Mouse (Mus musculus): Measurements from ENCODE around the gene Zfp39. TPM values are rescaled to one million over a fixed set of nuclear protein-coding genes. Genes with fewer than 3 reads are reported as not detected.

The Zfp39 gene
- total and polyA plus RNA-seq, 2 experiments from 2014 or later, result 7.0 to 13.2 TPM

DNA sequence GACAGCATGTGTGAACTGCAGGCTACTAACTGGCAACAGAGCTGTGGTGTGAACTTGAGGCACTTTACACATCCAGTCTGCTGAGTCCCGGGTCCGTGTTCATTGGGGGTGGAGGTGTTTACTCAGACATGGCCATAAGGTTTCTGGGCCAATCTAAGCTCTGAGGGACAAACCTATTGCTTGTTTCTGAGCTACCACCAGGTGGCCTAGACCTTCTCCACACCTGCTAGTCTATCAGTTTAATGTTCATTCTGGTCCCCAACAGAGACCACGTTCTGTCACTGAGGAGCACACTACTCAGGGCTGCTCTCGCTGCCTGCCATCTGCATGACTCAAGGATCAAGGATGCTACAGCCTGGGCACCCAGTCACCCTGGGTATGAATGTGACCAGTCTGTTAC lies 27.6 kb upstream of the Zfp39 start:
- Histone ChIP-seq H3K27me3 (ENCODE audit: insufficient read depth, low read length) (no peaks in the 10 kb centered on the region), H3K9me3 (ENCODE audit: low read length) (no peaks in the 10 kb centered on the region), H3K4me3 (ENCODE audit: low read depth, low read length) (no peak overlapping the region), H3K4me2 (ENCODE audit: low read depth) (no peak overlapping the region), H3K27ac (ENCODE audit: low read depth, low read length) (no peak overlapping the region), H3K36me3 (ENCODE audit: insufficient read depth) (peaks cover 47% of the 10 kb centered on the region), H3K4me1 (ENCODE audit: insufficient read depth) (peaks cover 3% of the 10 kb centered on the region; the same call in 1 of the 2 replicates), H3K9ac (no peak overlapping the region)
- peak; percentile 41 for TF ChIP-seq CTCF (IDR thresholded peaks at IDR 0.05; ENCODE audit: low read depth)
- ATAC-seq, result peak; percentile 15; the same call in 1 of the 2 replicates
- no peak for DNase-seq
- WGBS, result 81% methylated on average over 4 of the region's 4 CpGs

DNA sequence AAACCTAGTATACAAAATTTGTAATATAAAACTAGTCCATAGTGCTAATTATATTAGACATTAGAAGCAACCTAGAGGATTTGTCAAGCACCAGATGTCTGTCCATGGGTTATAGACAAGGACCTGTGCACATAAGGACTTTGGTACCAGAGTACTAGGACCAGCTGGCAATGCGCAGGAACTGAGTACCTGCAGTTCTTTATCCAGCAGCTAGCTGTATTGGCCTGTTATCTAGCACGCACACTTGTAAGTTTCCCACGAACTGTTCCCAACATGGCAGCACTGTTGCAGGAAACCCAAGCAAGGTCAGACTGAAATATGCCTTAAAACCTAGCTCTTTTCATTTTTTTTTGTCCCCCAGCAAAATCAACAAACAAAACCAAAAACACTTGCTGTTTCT lies 26.2 kb upstream of the Zfp39 start:
- no peak overlapping the region for H3K9ac ChIP-seq
- WGBS, result 94% methylated on average over 3 of the region's 3 CpGs
- H3K4me1 ChIP-seq (ENCODE audit: insufficient read depth), result peaks cover 3% of the 10 kb centered on the region; the same call in 1 of the 2 replicates
- DNase-seq, result no peak
- no peak for ATAC-seq
- H3K36me3 ChIP-seq (ENCODE audit: insufficient read depth), result peaks cover 38% of the 10 kb centered on the region
- no peak overlapping the region for H3K4me3 ChIP-seq (ENCODE audit: low read depth, low read length)
- H3K4me2 ChIP-seq (ENCODE audit: low read depth), result no peak overlapping the region
- TF ChIP-seq CTCF (IDR thresholded peaks at IDR 0.05; ENCODE audit: low read depth), result no peak
- no peaks in the 10 kb centered on the region for H3K9me3 ChIP-seq (ENCODE audit: low read length)
- no peak overlapping the region for H3K27ac ChIP-seq (ENCODE audit: low read depth, low read length)
- no peaks in the 10 kb centered on the region for H3K27me3 ChIP-seq (ENCODE audit: insufficient read depth, low read length)

DNA sequence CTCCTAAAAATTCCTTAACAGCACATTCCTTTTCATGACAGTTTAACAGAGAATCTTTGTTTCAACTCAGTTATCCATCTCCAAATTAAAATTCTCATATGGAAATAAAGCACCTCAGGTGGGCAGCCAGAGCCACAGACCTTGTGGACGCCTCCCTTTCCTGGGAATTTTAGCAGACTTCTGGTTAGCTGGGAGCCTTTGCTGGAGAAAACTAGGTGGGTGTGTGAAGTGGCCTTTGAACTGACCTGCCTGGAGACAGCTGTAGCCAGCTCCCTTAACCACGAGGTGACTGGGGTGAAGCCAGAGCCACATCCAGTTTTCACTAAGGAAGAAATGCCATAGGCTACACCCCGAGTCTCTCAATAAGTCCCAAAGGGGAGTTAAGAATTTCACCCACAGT lies 25.6 kb upstream of the Zfp39 start:
- no peak overlapping the region for H3K4me3 ChIP-seq (ENCODE audit: low read depth, low read length)
- no peak overlapping the region for H3K4me2 ChIP-seq (ENCODE audit: low read depth)
- no peaks in the 10 kb centered on the region for H3K9me3 ChIP-seq (ENCODE audit: low read length)
- 63% methylated on average over 3 of the region's 3 CpGs for WGBS
- H3K4me1 ChIP-seq (ENCODE audit: insufficient read depth), result peaks cover 3% of the 10 kb centered on the region; the same call in 1 of the 2 replicates
- peaks cover 38% of the 10 kb centered on the region for H3K36me3 ChIP-seq (ENCODE audit: insufficient read depth)
- ATAC-seq, result no peak
- no peak overlapping the region for H3K27ac ChIP-seq (ENCODE audit: low read depth, low read length)
- no peak for DNase-seq
- H3K27me3 ChIP-seq (ENCODE audit: insufficient read depth, low read length), result no peaks in the 10 kb centered on the region
- H3K9ac ChIP-seq, result no peak overlapping the region
- TF ChIP-seq CTCF (IDR thresholded peaks at IDR 0.05; ENCODE audit: low read depth), result no peak

DNA sequence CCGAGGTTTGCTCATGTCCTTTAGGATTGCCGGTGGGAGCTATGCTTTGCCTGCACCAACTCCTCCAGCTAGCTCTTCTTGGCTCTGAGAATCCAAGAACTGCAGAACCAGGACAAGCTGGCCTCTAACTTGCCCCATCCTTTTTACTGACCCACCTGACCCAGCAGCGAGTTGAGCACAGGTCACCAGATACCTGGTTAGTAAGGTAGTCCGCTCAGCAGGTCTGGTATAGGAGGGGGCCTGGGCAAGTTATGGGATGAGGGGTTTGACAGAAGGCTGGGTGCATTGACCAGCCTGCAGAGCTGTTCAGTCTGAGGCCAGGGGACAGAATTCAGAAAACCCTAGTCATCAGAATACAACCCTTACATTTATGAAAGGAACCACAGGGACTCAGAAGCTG lies 25.0 kb upstream of the Zfp39 start:
- H3K36me3 ChIP-seq (ENCODE audit: insufficient read depth), result peaks cover 34% of the 10 kb centered on the region
- H3K27ac ChIP-seq (ENCODE audit: low read depth, low read length), result no peak overlapping the region
- WGBS, result 77% methylated on average over 4 of the region's 4 CpGs
- no peak overlapping the region for H3K9ac ChIP-seq
- H3K4me3 ChIP-seq (ENCODE audit: low read depth, low read length), result no peak overlapping the region
- no peak overlapping the region for H3K4me2 ChIP-seq (ENCODE audit: low read depth)
- no peak for ATAC-seq
- H3K9me3 ChIP-seq (ENCODE audit: low read length), result no peaks in the 10 kb centered on the region
- H3K4me1 ChIP-seq (ENCODE audit: insufficient read depth), result peaks cover 3% of the 10 kb centered on the region; the same call in 1 of the 2 replicates
- no peaks in the 10 kb centered on the region for H3K27me3 ChIP-seq (ENCODE audit: insufficient read depth, low read length)
- no peak for TF ChIP-seq CTCF (IDR thresholded peaks at IDR 0.05; ENCODE audit: low read depth)
- DNase-seq, result no peak

DNA sequence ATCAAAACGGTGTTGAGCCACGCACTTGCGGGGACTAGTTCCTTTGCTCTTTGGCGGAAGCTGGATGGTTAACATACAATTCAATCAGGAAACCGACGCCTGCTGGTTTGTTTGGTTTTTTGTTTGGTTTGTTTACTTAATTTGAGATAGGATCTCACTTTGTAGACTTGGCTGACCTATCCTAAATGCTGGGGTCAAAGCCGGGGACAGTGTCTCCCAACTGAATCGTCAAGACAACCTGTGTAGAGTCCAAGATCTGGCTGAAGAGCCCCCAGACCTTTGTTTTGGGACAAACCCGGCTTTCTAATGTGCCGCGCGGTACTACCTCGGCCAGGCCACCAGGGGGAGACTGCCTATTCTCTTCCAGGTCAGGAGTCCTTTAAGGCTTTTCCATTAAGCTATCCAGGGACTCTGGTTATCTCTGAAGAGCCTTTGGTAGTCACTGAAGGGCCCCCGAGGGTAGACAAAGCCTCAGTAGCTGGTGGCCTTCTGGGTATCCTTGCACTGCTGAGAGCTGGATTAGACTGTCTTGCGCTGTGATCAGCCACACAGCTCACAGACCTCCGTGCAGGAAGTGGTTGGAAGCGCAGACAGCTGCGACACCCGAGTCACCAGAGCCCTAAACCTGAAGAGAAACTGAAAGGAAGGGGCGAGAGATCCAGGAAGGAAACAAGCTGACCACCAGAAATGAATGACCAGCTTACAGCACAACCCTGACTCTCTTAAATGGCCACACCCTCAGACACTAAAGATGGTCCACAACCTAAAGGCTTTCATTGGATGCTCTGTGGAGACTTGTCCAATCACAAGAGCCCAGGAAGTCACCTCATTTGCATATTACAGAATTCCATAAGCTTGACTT lies 24.0 kb upstream of the Zfp39 start:
- TF ChIP-seq CTCF (IDR thresholded peaks at IDR 0.05; ENCODE audit: low read depth), result peak; percentile 84
- Histone ChIP-seq H3K9me3 (ENCODE audit: low read length) (no peaks in the 10 kb centered on the region), H3K36me3 (ENCODE audit: insufficient read depth) (peaks cover 23% of the 10 kb centered on the region), H3K27me3 (ENCODE audit: insufficient read depth, low read length) (no peaks in the 10 kb centered on the region), H3K9ac (no peak overlapping the region), H3K4me3 (ENCODE audit: low read depth, low read length) (peak overlapping the region; percentile 7; the same call in 1 of the 2 replicates), H3K27ac (ENCODE audit: low read depth, low read length) (0 out of 2 replicates have a peak overlapping the region, but pooled peaks have one; percentile 5), H3K4me1 (ENCODE audit: insufficient read depth) (peaks cover 3% of the 10 kb centered on the region; the same call in 1 of the 2 replicates), H3K4me2 (ENCODE audit: low read depth) (peak overlapping the region; percentile 35)
- WGBS, result 32% methylated on average over 20 of the region's 20 CpGs
- ATAC-seq (peak; percentile 82), DNase-seq (peak; percentile 79)

DNA sequence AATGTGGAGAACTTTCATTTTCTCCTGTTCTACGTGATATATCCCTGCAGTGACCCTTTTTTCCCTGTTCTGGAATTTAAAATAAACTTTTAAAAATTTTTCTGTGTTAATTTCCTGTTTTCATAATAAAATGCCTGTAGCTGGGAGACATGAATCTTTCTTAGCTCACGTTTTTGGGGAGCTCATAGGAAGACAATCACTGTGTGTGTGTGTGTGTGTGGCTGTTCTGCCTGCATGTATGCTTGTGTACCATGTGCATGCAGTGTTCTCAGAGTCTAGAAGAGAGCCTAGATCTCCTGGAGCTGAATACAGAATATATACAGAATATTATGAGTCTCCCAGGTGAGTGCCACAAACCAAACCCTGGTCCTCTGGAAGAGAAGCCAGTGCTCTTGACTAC lies 23.0 kb upstream of the Zfp39 start:
- no peak overlapping the region for H3K27ac ChIP-seq (ENCODE audit: low read depth, low read length)
- DNase-seq (no peak), ATAC-seq (no peak)
- H3K4me3 ChIP-seq (ENCODE audit: low read depth, low read length), result no peak overlapping the region
- 80% methylated on average over 2 of the region's 2 CpGs for WGBS
- H3K36me3 ChIP-seq (ENCODE audit: insufficient read depth), result peaks cover 14% of the 10 kb centered on the region
- no peak overlapping the region for H3K9ac ChIP-seq
- H3K4me2 ChIP-seq (ENCODE audit: low read depth), result no peak overlapping the region
- peaks cover 3% of the 10 kb centered on the region; the same call in 1 of the 2 replicates for H3K4me1 ChIP-seq (ENCODE audit: insufficient read depth)
- no peak for TF ChIP-seq CTCF (IDR thresholded peaks at IDR 0.05; ENCODE audit: low read depth)
- no peaks in the 10 kb centered on the region for H3K9me3 ChIP-seq (ENCODE audit: low read length)
- no peaks in the 10 kb centered on the region for H3K27me3 ChIP-seq (ENCODE audit: insufficient read depth, low read length)

DNA sequence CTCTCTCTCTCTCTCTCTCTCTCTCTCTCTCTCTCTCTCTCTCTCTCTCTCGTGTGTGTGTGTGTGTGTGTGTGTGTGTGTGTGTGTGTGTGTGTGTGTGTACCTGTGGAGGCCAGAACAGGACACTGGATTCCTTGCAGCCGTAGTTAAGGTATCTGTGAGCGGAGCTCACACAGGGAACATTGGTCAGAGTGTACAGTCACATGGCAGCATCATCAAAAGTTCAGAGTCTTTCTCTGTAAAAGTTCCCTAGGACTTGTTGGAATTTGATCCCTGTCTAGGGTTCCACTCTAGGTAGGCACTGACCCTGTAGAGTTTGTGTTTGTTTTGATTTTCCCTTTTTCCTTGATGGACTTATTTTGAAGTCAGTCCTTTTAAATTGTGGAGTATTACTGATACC lies 22.6 kb upstream of the Zfp39 start:
- H3K27ac ChIP-seq (ENCODE audit: low read depth, low read length), result no peak overlapping the region
- DNase-seq (no peak), ATAC-seq (no peak)
- no peaks in the 10 kb centered on the region for H3K27me3 ChIP-seq (ENCODE audit: insufficient read depth, low read length)
- peaks cover 3% of the 10 kb centered on the region; the same call in 1 of the 2 replicates for H3K4me1 ChIP-seq (ENCODE audit: insufficient read depth)
- no peaks in the 10 kb centered on the region for H3K9me3 ChIP-seq (ENCODE audit: low read length)
- peaks cover 10% of the 10 kb centered on the region for H3K36me3 ChIP-seq (ENCODE audit: insufficient read depth)
- TF ChIP-seq CTCF (IDR thresholded peaks at IDR 0.05; ENCODE audit: low read depth), result no peak
- H3K4me2 ChIP-seq (ENCODE audit: low read depth), result no peak overlapping the region
- no peak overlapping the region for H3K4me3 ChIP-seq (ENCODE audit: low read depth, low read length)
- 90% methylated on average over 2 of the region's 3 CpGs for WGBS
- H3K9ac ChIP-seq, result no peak overlapping the region
